Comparison of ENCODE assay signal across 8 mouse cellular contexts in genomic region chr10:98494354-98494753, GRCm38 (mm10).
A peak's percentile ranks its signal among the peaks of the same experiment; 100 is the strongest.
DNase-seq lines count a peak whose midpoint lies in the region; ATAC-seq and TF ChIP-seq lines count a peak whose summit lies in the region.

No protein-coding gene starts in this region.

- no peaks in the 10 kb centered on the region for H3K36me3 ChIP-seq in forebrain, embryonic 11.5 days (ENCODE audit: control insufficient read depth, insufficient read depth, low read length)

- no peaks in the 10 kb centered on the region for H3K27me3 ChIP-seq in forebrain, embryonic 11.5 days (ENCODE audit: control insufficient read depth, insufficient read depth, low read length)

- peak; percentile 91 for ATAC-seq in forebrain, embryonic 11.5 days (replicated peaks; ENCODE audit: low FRiP score)

- no peak overlapping the region for H3K9ac ChIP-seq in forebrain, embryonic 11.5 days (ENCODE audit: low read length)

- peak; percentile 65 for DNase-seq in ES-CJ7 (ENCODE audit: low read depth, low spot score)
- DNase-seq in forebrain, embryonic 11.5 days (ENCODE audit: low spot score) = peak; percentile 76
- DNase-seq in heart, postnatal 4 days = peak; percentile 81
- peak; percentile 67 for DNase-seq in layer of hippocampus, adult 9-10 months (ENCODE audit: low spot score)
- peak; percentile 88 for DNase-seq in lung, postnatal 10 days
- peak; percentile 76 for DNase-seq in retina, postnatal 1 day
- peak; percentile 44 for DNase-seq in urinary bladder, postnatal 25 days (ENCODE audit: low spot score)

- no peak overlapping the region for H3K4me3 ChIP-seq in bone marrow macrophage, adult 2 months (ENCODE audit: insufficient read depth, low read length)
- H3K4me3 ChIP-seq in forebrain, embryonic 11.5 days (ENCODE audit: low read depth, low read length) = no peak overlapping the region

- no peaks in the 10 kb centered on the region for H3K4me1 ChIP-seq in bone marrow macrophage, adult 2 months (ENCODE audit: control insufficient read depth, insufficient read depth, low read length)
- no peaks in the 10 kb centered on the region for H3K4me1 ChIP-seq in forebrain, embryonic 11.5 days (replicated peaks; ENCODE audit: control insufficient read depth, insufficient read depth, low read length)

- peak; percentile 67 for TF ChIP-seq CTCF in bone marrow macrophage, adult 2 months (IDR thresholded peaks at IDR 0.05; ENCODE audit: low read depth, low read length)

- no peaks in the 10 kb centered on the region for H3K9me3 ChIP-seq in forebrain, embryonic 11.5 days (ENCODE audit: control insufficient read depth, low read length)

- H3K27ac ChIP-seq in bone marrow macrophage, adult 2 months (ENCODE audit: insufficient read depth, low read depth, low read length) = no peak overlapping the region
- H3K27ac ChIP-seq in forebrain, embryonic 11.5 days (ENCODE audit: low read depth, low read length) = no peak overlapping the region

- H3K4me2 ChIP-seq in forebrain, embryonic 11.5 days (ENCODE audit: low read depth, low read length, severe bottlenecking) = no peak overlapping the region

- WGBS in forebrain, embryonic 11.5 days = 13% methylated on average over 8 of the region's 8 CpGs

- TF ChIP-seq POLR2A in bone marrow macrophage, adult 2 months (IDR thresholded peaks at IDR 0.05; ENCODE audit: borderline replicate concordance, low read depth, low read length) = no peak
